Mouse (Mus musculus) kidney, postnatal 0 days (tissue): ENCODE results near the gene Slc48a1. TPM values are rescaled to one million over a fixed set of nuclear protein-coding genes. Genes with fewer than 3 reads are reported as not detected.

ENCODE experiments used
- ATAC-seq: fragments of 200-750 bp; cut with Nextera tagmentation; replicated peaks from 2 replicates; pipeline ENCODE4 v1.8.0; 2017; ENCODE audit warnings: low read depth, moderate number of reproducible peaks, moderate TSS enrichment, moderate library complexity; ENCODE audit not compliant: low FRiP score
- DNase-seq: peaks from one replicate; pipeline ENCODE4 v3.0.0-alpha.2; 2016; ENCODE audit warnings: low spot score
- H3K27ac ChIP-seq: fragments of 300-500 bp; sonication (generic); 2 replicates; pipeline ENCODE4 v1.5.1; 2014; ENCODE audit warnings: mild to moderate bottlenecking
- H3K27me3 ChIP-seq: fragments of 300-500 bp; sonication (generic); 2 replicates; pipeline ENCODE4 v1.6.1; 2014; ENCODE audit warnings: low read length, mixed read lengths; ENCODE audit not compliant: insufficient read depth
- H3K36me3 ChIP-seq: fragments of 300-500 bp; sonication (generic); 2 replicates; pipeline ENCODE4 v1.6.1; 2014; ENCODE audit warnings: low read length, mixed read lengths; ENCODE audit not compliant: insufficient read depth
- H3K4me1 ChIP-seq: fragments of 300-500 bp; sonication (generic); replicated peaks from 2 replicates; pipeline ENCODE4 v1.6.1; 2014; ENCODE audit warnings: antibody characterized with exemption, low read length, mixed read lengths; ENCODE audit not compliant: insufficient read depth
- H3K4me2 ChIP-seq: fragments of 300-500 bp; sonication (generic); 2 replicates; pipeline ENCODE4 v1.6.1; 2014; ENCODE audit warnings: mild to moderate bottlenecking, low read length, moderate library complexity, mixed read lengths
- H3K4me3 ChIP-seq: fragments of 300-500 bp; sonication (generic); replicated peaks from 2 replicates; pipeline ENCODE4 v1.5.1; 2014; ENCODE audit warnings: low read depth, low read length
- H3K9ac ChIP-seq: fragments of 300-500 bp; sonication (generic); 2 replicates; pipeline ENCODE4 v1.6.1; 2014; ENCODE audit warnings: low read depth, low read length
- H3K9me3 ChIP-seq: fragments of 300-500 bp; sonication (generic); replicated peaks from 2 replicates; pipeline ENCODE4 v1.6.1; 2016; ENCODE audit warnings: low read length, inconsistent platforms, mixed read lengths
- CTCF ChIP-seq: IDR thresholded peaks from 2 replicates; pipeline ENCODE4 v1.5.1; 2016; ENCODE audit warnings: antibody characterized with exemption, low read depth, mild to moderate bottlenecking, moderate library complexity
- WGBS: fragments of 180-500 bp; shearing (Covaris S2); extraction: QIAGEN DNeasy Blood & Tissue Kit; methylation state at CpG from one replicate; pipeline ENCODE4 v1.1.7; 2014; 5-methylcytosine and 5-hydroxymethylcytosine counted together
- polyA plus RNA-seq: library from polyadenylated mRNA; unstranded; fragments of >200 nt; fragmentation: Nextera tagmentation; extraction: Ambion mirVana; gene quantifications from 2 replicates; pipeline ENCODE4 v1.2.1, GENCODE M21; 2015

Slc48a1 gene
- polyA plus RNA-seq, 1 experiment from 2014 or later, result 86.9 TPM

- no peaks in the 10 kb centered on the region for H3K9me3 ChIP-seq
- no peak; the same call in 1 of the 2 replicates for TF ChIP-seq CTCF
- peaks cover 61% of the 10 kb centered on the region for H3K4me1 ChIP-seq
- 0 out of 2 replicates have a peak, but pooled peaks cover 14% of the 10 kb centered on the region for H3K36me3 ChIP-seq
- DNase-seq (peak; percentile 19), ATAC-seq (no peak)
- H3K27me3 ChIP-seq, result no peaks in the 10 kb centered on the region
- no peak overlapping the region for H3K4me2 ChIP-seq
- peak overlapping the region; percentile 84; the same call in 1 of the 2 replicates for H3K27ac ChIP-seq
- 32% methylated on average over 11 of the region's 12 CpGs for WGBS
- no peak overlapping the region for H3K4me3 ChIP-seq
- H3K9ac ChIP-seq, result no peak overlapping the region
These were observed 44.4 kb downstream of the Slc48a1 start for GRCm38 (mm10) chr15:97822545-97823228.

GRCm38 (mm10) chr15:97823479-97823878, 45.2 kb downstream of the Slc48a1 start:
- Histone ChIP-seq H3K36me3 (0 out of 2 replicates have a peak, but pooled peaks cover 14% of the 10 kb centered on the region), H3K9ac (no peak overlapping the region), H3K4me3 (no peak overlapping the region), H3K4me2 (no peak overlapping the region), H3K9me3 (no peaks in the 10 kb centered on the region), H3K4me1 (peaks cover 66% of the 10 kb centered on the region), H3K27ac (no peak overlapping the region), H3K27me3 (no peaks in the 10 kb centered on the region)
- no peak for TF ChIP-seq CTCF
- no peak for ATAC-seq
- DNase-seq, result no peak
- WGBS, result 75% methylated on average over 12 of the region's 12 CpGs

- Histone ChIP-seq H3K4me2 (no peak overlapping the region), H3K27me3 (no peaks in the 10 kb centered on the region), H3K9me3 (no peaks in the 10 kb centered on the region), H3K4me1 (peaks cover 67% of the 10 kb centered on the region), H3K27ac (peak overlapping the region; percentile 10; the same call in 1 of the 2 replicates), H3K9ac (no peak overlapping the region), H3K36me3 (0 out of 2 replicates have a peak, but pooled peaks cover 14% of the 10 kb centered on the region), H3K4me3 (no peak overlapping the region)
- no peak for TF ChIP-seq CTCF
- ATAC-seq, result no peak
- 77% methylated on average over 6 of the region's 6 CpGs for WGBS
- DNase-seq, result no peak
These were observed 45.7 kb downstream of the Slc48a1 start for GRCm38 (mm10) chr15:97824042-97824441.

- Histone ChIP-seq H3K36me3 (0 out of 2 replicates have a peak, but pooled peaks cover 14% of the 10 kb centered on the region), H3K4me2 (peak overlapping the region; percentile 58), H3K27ac (peak overlapping the region; percentile 81), H3K4me3 (peak overlapping the region; percentile 29), H3K9me3 (no peaks in the 10 kb centered on the region), H3K9ac (peak overlapping the region; percentile 50), H3K4me1 (peaks cover 78% of the 10 kb centered on the region), H3K27me3 (no peaks in the 10 kb centered on the region)
- DNase-seq, result peak; percentile 92
- peak; percentile 65 for ATAC-seq
- peak; percentile 63 for TF ChIP-seq CTCF
- 6% methylated on average over 29 of the region's 29 CpGs for WGBS
These were observed 47.0 kb downstream of the Slc48a1 start for GRCm38 (mm10) chr15:97825071-97825940.

- 54% methylated on average over 12 of the region's 12 CpGs for WGBS
- no peak for TF ChIP-seq CTCF
- Histone ChIP-seq H3K27me3 (no peaks in the 10 kb centered on the region), H3K4me1 (peaks cover 71% of the 10 kb centered on the region), H3K4me2 (peak overlapping the region; percentile 58), H3K4me3 (no peak overlapping the region), H3K9ac (peak overlapping the region; percentile 50; the same call in 1 of the 2 replicates), H3K9me3 (no peaks in the 10 kb centered on the region), H3K27ac (peak overlapping the region; percentile 81), H3K36me3 (0 out of 2 replicates have a peak, but pooled peaks cover 14% of the 10 kb centered on the region)
- DNase-seq (no peak), ATAC-seq (no peak)
These were observed 47.7 kb downstream of the Slc48a1 start for GRCm38 (mm10) chr15:97825941-97826587.
